Mouse (Mus musculus): ENCODE measurements around the gene Ccl22. TPM values are rescaled to one million over a fixed set of nuclear protein-coding genes. Genes with fewer than 3 reads are reported as not detected.
A peak's percentile ranks its signal among the peaks of the same experiment; 100 is the strongest.

Ccl22 gene
- total RNA-seq, 2 experiments from 2014 or later = not detected

GRCm38 (mm10) chr8:94776346-94776745, 31.0 kb downstream of the Ccl22 start:
- no peak for ATAC-seq (replicated peaks; ENCODE audit: low FRiP score, poor library complexity, severe bottlenecking)

GRCm38 (mm10) chr8:94778036-94778435, 32.6 kb downstream of the Ccl22 start:
- no peak for ATAC-seq (replicated peaks; ENCODE audit: low FRiP score, poor library complexity, severe bottlenecking)

- no peak for ATAC-seq (replicated peaks; ENCODE audit: low FRiP score, poor library complexity, severe bottlenecking)
Observed at GRCm38 (mm10) chr8:94778473-94778872, 33.1 kb downstream of the Ccl22 start.

- ATAC-seq (replicated peaks; ENCODE audit: low FRiP score, poor library complexity, severe bottlenecking) = no peak
Observed at GRCm38 (mm10) chr8:94778895-94779533, 33.6 kb downstream of the Ccl22 start.

GRCm38 (mm10) chr8:94779534-94780294, 34.3 kb downstream of the Ccl22 start:
- no peak for ATAC-seq (replicated peaks; ENCODE audit: low FRiP score, poor library complexity, severe bottlenecking)

- no peak for ATAC-seq (replicated peaks; ENCODE audit: low FRiP score, poor library complexity, severe bottlenecking)
Observed at GRCm38 (mm10) chr8:94780491-94781154, 35.2 kb downstream of the Ccl22 start.

- no peak for ATAC-seq (replicated peaks; ENCODE audit: low FRiP score, poor library complexity, severe bottlenecking)
Observed at GRCm38 (mm10) chr8:94781155-94781837, 35.9 kb downstream of the Ccl22 start.

- no peak for ATAC-seq (replicated peaks; ENCODE audit: low FRiP score, poor library complexity, severe bottlenecking)
Observed at GRCm38 (mm10) chr8:94781838-94782235, 36.4 kb downstream of the Ccl22 start.

GRCm38 (mm10) chr8:94783890-94784289, 38.5 kb downstream of the Ccl22 start:
- ATAC-seq (replicated peaks; ENCODE audit: low FRiP score, poor library complexity, severe bottlenecking) = no peak

GRCm38 (mm10) chr8:94785247-94785985, 40.0 kb downstream of the Ccl22 start:
- peak; percentile 60 for ATAC-seq (replicated peaks; ENCODE audit: low FRiP score, poor library complexity, severe bottlenecking)

GRCm38 (mm10) chr8:94785995-94786595, 40.7 kb downstream of the Ccl22 start:
- no peak for ATAC-seq (replicated peaks; ENCODE audit: low FRiP score, poor library complexity, severe bottlenecking)

- peak; percentile 83 for ATAC-seq (replicated peaks; ENCODE audit: low FRiP score, poor library complexity, severe bottlenecking)
Observed at GRCm38 (mm10) chr8:94787524-94788501, 42.4 kb downstream of the Ccl22 start.

- no peak for ATAC-seq (replicated peaks; ENCODE audit: low FRiP score, poor library complexity, severe bottlenecking)
Observed at GRCm38 (mm10) chr8:94789256-94789955, 44.0 kb downstream of the Ccl22 start.

- peak; percentile 88 for ATAC-seq (replicated peaks; ENCODE audit: low FRiP score, poor library complexity, severe bottlenecking)
Observed at GRCm38 (mm10) chr8:94794368-94794767, 49.0 kb downstream of the Ccl22 start.

GRCm38 (mm10) chr8:94794782-94795181, 49.4 kb downstream of the Ccl22 start:
- ATAC-seq (replicated peaks; ENCODE audit: low FRiP score, poor library complexity, severe bottlenecking) = peak; percentile 78

GRCm38 (mm10) chr8:94800278-94800968, 55.0 kb downstream of the Ccl22 start:
- peak; percentile 44 for ATAC-seq (replicated peaks; ENCODE audit: low FRiP score, poor library complexity, severe bottlenecking)
